9 mouse cellular contexts compared by ENCODE assay signal in genomic region chr1:134046387-134046786, GRCm38 (mm10). TPM values are rescaled to one million over a fixed set of nuclear protein-coding genes. Genes with fewer than 3 reads are reported as not detected.
A peak's percentile ranks its signal among the peaks of the same experiment; 100 is the strongest.
DNase-seq lines count a peak whose midpoint lies in the region; ATAC-seq lines count a peak whose summit lies in the region.
"Had no signal": no experiment of that assay in that cellular context is flagged by ENCODE, and none has a peak within 500 bp of the region (broad histone marks: within the 10 kb centered on the region; RNA-seq: fewer than 3 reads in every experiment).

No protein-coding gene starts in this region.

- peak overlapping the region; percentile 34; the same call in 1 of the 2 replicates for H3K4me3 ChIP-seq in heart, embryonic 15.5 days
- H3K4me3 ChIP-seq in embryonic facial prominence, embryonic 10.5 days = peak overlapping the region; percentile 48
- H3K4me3 ChIP-seq in hindbrain, embryonic 14.5 days (replicated peaks; ENCODE audit: low read length) = peak overlapping the region; percentile 19
- H3K4me3 ChIP-seq in midbrain, embryonic 12.5 days = peak overlapping the region; percentile 23
- H3K4me3 ChIP-seq: erythroblast, embryonic 14.5 days had no signal

- peaks cover 19% of the 10 kb centered on the region for H3K4me1 ChIP-seq in heart, embryonic 15.5 days (replicated peaks)
- H3K4me1 ChIP-seq in embryonic facial prominence, embryonic 10.5 days = peaks cover 28% of the 10 kb centered on the region
- H3K4me1 ChIP-seq in hindbrain, embryonic 14.5 days (replicated peaks; ENCODE audit: control insufficient read depth, insufficient read depth, low read length) = peaks cover 10% of the 10 kb centered on the region
- H3K4me1 ChIP-seq in midbrain, embryonic 12.5 days = peaks cover 17% of the 10 kb centered on the region; the same call in 1 of the 2 replicates

- WGBS in heart, embryonic 15.5 days = 28% methylated on average over 23 of the region's 23 CpGs
- 23% methylated on average over 23 of the region's 23 CpGs for WGBS in embryonic facial prominence, embryonic 10.5 days
- 26% methylated on average over 23 of the region's 23 CpGs for WGBS in hindbrain, embryonic 14.5 days
- 18% methylated on average over 23 of the region's 23 CpGs for WGBS in midbrain, embryonic 12.5 days

- no peak for DNase-seq in heart, adult 9 months (ENCODE audit: low spot score in 2 of 2)
- DNase-seq in embryonic facial prominence, embryonic 10.5 days (ENCODE audit: low spot score) = no peak
- no peak for DNase-seq in hindbrain, embryonic 14.5 days (ENCODE audit: low spot score)
- no peak for DNase-seq in ovary, postnatal 10 days (ENCODE audit: low spot score)
- no peak for DNase-seq in spleen, adult 18-20 months

- H3K4me2 ChIP-seq in heart, embryonic 15.5 days = peak overlapping the region; percentile 61
- H3K4me2 ChIP-seq in hindbrain, embryonic 14.5 days (replicated peaks) = peak overlapping the region; percentile 51
- peak overlapping the region; percentile 57 for H3K4me2 ChIP-seq in midbrain, embryonic 12.5 days (replicated peaks)

- ATAC-seq in heart, embryonic 15.5 days (replicated peaks; ENCODE audit: insufficient number of reproducible peaks, insufficient read depth, low FRiP score, low read depth) = no peak
- peak; percentile 42; the same call in 1 of the 2 replicates for ATAC-seq in hindbrain, embryonic 14.5 days (ENCODE audit: low FRiP score)
- ATAC-seq in midbrain, embryonic 12.5 days (ENCODE audit: low FRiP score, low read depth) = peak; percentile 45
- no peak for ATAC-seq in inflammation-experienced regulatory T-cells, adult 6 months

- 0 out of 2 replicates have a peak overlapping the region, but pooled peaks have one; percentile 42 for H3K9ac ChIP-seq in heart, embryonic 15.5 days
- H3K9ac ChIP-seq in hindbrain, embryonic 14.5 days = peak overlapping the region; percentile 50; the same call in 1 of the 2 replicates
- H3K9ac ChIP-seq in midbrain, embryonic 12.5 days (replicated peaks) = peak overlapping the region; percentile 42

- H3K36me3 ChIP-seq in heart, embryonic 15.5 days = no peaks in the 10 kb centered on the region
- no peaks in the 10 kb centered on the region for H3K36me3 ChIP-seq in embryonic facial prominence, embryonic 10.5 days (replicated peaks)
- H3K36me3 ChIP-seq in hindbrain, embryonic 14.5 days (replicated peaks; ENCODE audit: control insufficient read depth, insufficient read depth) = no peaks in the 10 kb centered on the region
- no peaks in the 10 kb centered on the region for H3K36me3 ChIP-seq in midbrain, embryonic 12.5 days

- 0 out of 2 replicates have a peak, but pooled peaks cover 5% of the 10 kb centered on the region for H3K27me3 ChIP-seq in heart, embryonic 15.5 days
- peaks cover 24% of the 10 kb centered on the region for H3K27me3 ChIP-seq in embryonic facial prominence, embryonic 10.5 days (replicated peaks; ENCODE audit: low read depth, poor library complexity, severe bottlenecking)
- H3K27me3 ChIP-seq in hindbrain, embryonic 14.5 days (ENCODE audit: control insufficient read depth, insufficient read depth, low read length) = no peaks in the 10 kb centered on the region
- peaks cover 15% of the 10 kb centered on the region for H3K27me3 ChIP-seq in midbrain, embryonic 12.5 days

- no peak overlapping the region for H3K27ac ChIP-seq in heart, embryonic 15.5 days
- peak overlapping the region; percentile 69 for H3K27ac ChIP-seq in embryonic facial prominence, embryonic 10.5 days (replicated peaks)
- H3K27ac ChIP-seq in hindbrain, embryonic 14.5 days = no peak overlapping the region
- no peak overlapping the region for H3K27ac ChIP-seq in midbrain, embryonic 12.5 days (replicated peaks)

- H3K9me3 ChIP-seq in heart, embryonic 15.5 days (replicated peaks) = no peaks in the 10 kb centered on the region
- H3K9me3 ChIP-seq in embryonic facial prominence, embryonic 10.5 days = no peaks in the 10 kb centered on the region
- no peaks in the 10 kb centered on the region for H3K9me3 ChIP-seq in hindbrain, embryonic 14.5 days (ENCODE audit: control insufficient read depth, low read length)
- H3K9me3 ChIP-seq in midbrain, embryonic 12.5 days = no peaks in the 10 kb centered on the region

RNA-seq across cellular contexts. Expression of gene Fmod, which starts 9.3 kb away (rescaled TPM):
- polyA plus RNA-seq in heart, embryonic 15.5 days (2015; fragmentation: Nextera tagmentation; extraction: Ambion mirVana) = 23.3 and 32.3 TPM in 2 replicates
- 2.0 and 2.2 TPM in 2 replicates for polyA plus RNA-seq in embryonic facial prominence, embryonic 10.5 days (2016; fragmentation: Nextera tagmentation; extraction: Ambion mirVana)
- 5.3 and 6.2 TPM in 2 replicates for polyA plus RNA-seq in hindbrain, embryonic 14.5 days (2014; fragmentation: Nextera tagmentation; extraction: Ambion mirVana)
- 10.9 and 15.0 TPM in 2 replicates for polyA plus RNA-seq in midbrain, embryonic 12.5 days (2016; fragmentation: Nextera tagmentation; extraction: Ambion mirVana)
- polyA plus RNA-seq in inflammation-experienced regulatory T-cells, adult 6 months (2017; shearing (Covaris generic)) = not detected
- polyA plus RNA-seq: erythroblast, embryonic 14.5 days had no signal

RNA-seq across cellular contexts. Expression of gene Btg2, which starts 32.5 kb away (rescaled TPM):
- polyA plus RNA-seq in heart, embryonic 15.5 days (2015; fragmentation: Nextera tagmentation; extraction: Ambion mirVana) = 36.9 and 45.4 TPM in 2 replicates
- polyA plus RNA-seq in embryonic facial prominence, embryonic 10.5 days (2016; fragmentation: Nextera tagmentation; extraction: Ambion mirVana) = 32.5 and 40.4 TPM in 2 replicates
- polyA plus RNA-seq in hindbrain, embryonic 14.5 days (2014; fragmentation: Nextera tagmentation; extraction: Ambion mirVana) = 26.3 and 29.0 TPM in 2 replicates
- polyA plus RNA-seq in midbrain, embryonic 12.5 days (2016; fragmentation: Nextera tagmentation; extraction: Ambion mirVana) = 162 and 172 TPM in 2 replicates
- polyA plus RNA-seq in inflammation-experienced regulatory T-cells, adult 6 months (2017; shearing (Covaris generic)) = 100 to 1,000 TPM; 168 to 251 (median 221) TPM

Comparison
In these comparisons a context has a peak if more than half of its experiments do, and no peak if none do; other contexts are left out.
1. ATAC-seq: peak in hindbrain, embryonic 14.5 days (single experiment) and midbrain, embryonic 12.5 days (single experiment); none in heart, embryonic 15.5 days (single experiment) and inflammation-experienced regulatory T-cells, adult 6 months (single experiment).
2. Peak in every context shown above with its lines, with median percentiles within 50 percentile points of each other: H3K4me2 ChIP-seq, H3K4me3 ChIP-seq and H3K9ac ChIP-seq.